ENCODE assay signal across 16 mouse cellular contexts in the genomic region with DNA sequence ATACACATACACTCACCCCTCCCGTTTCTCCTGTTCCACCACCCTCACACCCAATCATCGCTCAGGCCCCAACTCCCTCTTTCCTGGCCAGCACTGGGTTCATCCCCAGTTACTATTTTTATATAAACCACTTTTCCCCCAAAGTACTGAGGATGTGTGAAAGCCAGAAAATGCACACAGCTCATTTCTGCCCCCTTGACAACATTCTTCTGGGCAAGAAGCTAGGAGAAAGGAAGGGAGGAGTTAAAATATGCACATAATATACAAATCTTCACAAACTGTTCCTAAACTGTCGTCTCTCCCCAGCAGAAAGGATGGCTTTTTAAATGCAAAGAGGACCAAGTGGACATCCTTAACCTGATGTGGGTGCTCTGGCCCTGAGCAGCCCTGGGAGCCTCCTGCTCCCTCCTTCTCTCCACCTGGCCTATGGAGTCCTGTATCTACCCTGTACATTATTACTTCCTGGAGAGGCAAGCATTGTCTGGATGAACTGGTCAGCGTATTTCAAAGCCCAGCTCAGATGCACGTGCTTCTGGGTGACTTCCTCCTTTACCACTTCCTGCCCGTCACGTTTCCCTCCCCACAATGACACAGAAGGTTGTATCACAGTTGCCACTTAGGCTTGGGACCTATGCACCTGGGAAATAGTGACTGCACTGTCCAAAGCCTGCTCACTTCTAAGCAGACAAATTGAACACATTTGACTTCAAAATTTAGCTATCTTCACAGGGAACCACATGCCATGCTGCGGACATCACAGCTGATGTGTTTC.
DNase-seq lines count a peak whose midpoint lies in the region; ATAC-seq and TF ChIP-seq lines count a peak whose summit lies in the region.
"Had no signal": no experiment of that assay in that cellular context is flagged by ENCODE, and none has a peak within 500 bp of the region (broad histone marks: within the 10 kb centered on the region; RNA-seq: fewer than 3 reads in every experiment).

No protein-coding gene starts in this region.

- H3K4me1 ChIP-seq in thymus, adult 2 months (replicated peaks; ENCODE audit: control insufficient read depth, insufficient read depth, low read length), result peaks cover 24% of the 10 kb centered on the region
- H3K4me1 ChIP-seq in hindbrain, embryonic 14.5 days (replicated peaks; ENCODE audit: control insufficient read depth, insufficient read depth, low read length), result peaks cover 11% of the 10 kb centered on the region
- H3K4me1 ChIP-seq: liver, embryonic 13.5 days had no signal

- no peak for TF ChIP-seq CTCF in thymus, adult 2 months (IDR thresholded peaks at IDR 0.05; ENCODE audit: borderline replicate concordance, control insufficient read depth, extremely low read depth, insufficient read depth, low read length, poor library complexity)

- H3K36me3 ChIP-seq in thymus, adult 2 months (ENCODE audit: control insufficient read depth, insufficient read depth, low read length), result no peaks in the 10 kb centered on the region
- H3K36me3 ChIP-seq in hindbrain, embryonic 14.5 days (replicated peaks; ENCODE audit: control insufficient read depth, insufficient read depth), result no peaks in the 10 kb centered on the region
- H3K36me3 ChIP-seq: heart, embryonic 15.5 days; hindbrain, embryonic 13.5 days; liver, embryonic 13.5 days; midbrain, embryonic 13.5 days; neural tube, embryonic 12.5 days had no signal

- H3K27me3 ChIP-seq in thymus, adult 2 months (ENCODE audit: control insufficient read depth, insufficient read depth, low read length), result no peaks in the 10 kb centered on the region
- no peaks in the 10 kb centered on the region for H3K27me3 ChIP-seq in hindbrain, embryonic 14.5 days (ENCODE audit: control insufficient read depth, insufficient read depth, low read length)
- H3K27me3 ChIP-seq: heart, embryonic 15.5 days; hindbrain, embryonic 13.5 days; liver, embryonic 13.5 days; midbrain, embryonic 13.5 days; neural tube, embryonic 12.5 days had no signal

- H3K4me3 ChIP-seq in thymus, adult 2 months (ENCODE audit: control insufficient read depth, insufficient read depth, low read length), result no peak overlapping the region
- H3K4me3 ChIP-seq in hindbrain, embryonic 14.5 days (replicated peaks; ENCODE audit: low read length), result no peak overlapping the region
- H3K4me3 ChIP-seq: heart, embryonic 15.5 days; hindbrain, embryonic 13.5 days; liver, embryonic 13.5 days; midbrain, embryonic 13.5 days; neural tube, embryonic 12.5 days had no signal

- peak overlapping the region; percentile 39; the same call in 1 of the 2 replicates for H3K27ac ChIP-seq in thymus, adult 2 months (ENCODE audit: control insufficient read depth, insufficient read depth, low read length)
- no peak overlapping the region for H3K27ac ChIP-seq in hindbrain, embryonic 14.5 days
- H3K27ac ChIP-seq: heart, embryonic 15.5 days; hindbrain, embryonic 13.5 days; liver, embryonic 13.5 days; midbrain, embryonic 13.5 days; neural tube, embryonic 12.5 days had no signal

- 32% methylated on average over 8 of the region's 8 CpGs for whole genome bisulfite sequencing in thymus, adult 2 months
- 87% methylated on average over 8 of the region's 8 CpGs for WGBS in hindbrain, embryonic 14.5 days

- H3K9me3 ChIP-seq in hindbrain, embryonic 14.5 days (ENCODE audit: control insufficient read depth, low read length), result no peaks in the 10 kb centered on the region
- H3K9me3 ChIP-seq: heart, embryonic 15.5 days; hindbrain, embryonic 13.5 days; liver, embryonic 13.5 days; midbrain, embryonic 13.5 days; neural tube, embryonic 12.5 days had no signal

- ATAC-seq in megakaryocyte, adult 5-6 weeks (ENCODE audit: poor library complexity, severe bottlenecking), result peak; percentile 88
- no peak for ATAC-seq in hindbrain, embryonic 14.5 days (ENCODE audit: low FRiP score)
- ATAC-seq: midbrain, embryonic 13.5 days had no signal

- TF ChIP-seq POLR2A in thymus, adult 2 months (IDR thresholded peaks at IDR 0.05; ENCODE audit: control insufficient read depth, extremely low read depth, insufficient read depth, low read length, poor library complexity), result no peak

- H3K9ac ChIP-seq in hindbrain, embryonic 14.5 days, result no peak overlapping the region
- H3K9ac ChIP-seq: heart, embryonic 15.5 days; hindbrain, embryonic 13.5 days; liver, embryonic 13.5 days; midbrain, embryonic 13.5 days; neural tube, embryonic 12.5 days had no signal

- H3K4me2 ChIP-seq in hindbrain, embryonic 14.5 days (replicated peaks), result no peak overlapping the region
- H3K4me2 ChIP-seq: heart, embryonic 15.5 days; hindbrain, embryonic 13.5 days; liver, embryonic 13.5 days; midbrain, embryonic 13.5 days; neural tube, embryonic 12.5 days had no signal

- DNase-seq in heart, adult 11 months, result peak; percentile 76
- DNase-seq in heart, postnatal 4 days, result no peak
- peak; percentile 48 to 65 for DNase-seq in CD8-positive naive resting alpha-beta T cell, adult 2 months (ENCODE audit: low read depth in 2 of 2, low spot score in 2 of 2)
- peak; percentile 70 for DNase-seq in thymus, adult 2 months
- no peak for DNase-seq in hindbrain, embryonic 14.5 days (ENCODE audit: low spot score)
- no peak for DNase-seq in heart, adult 18-20 months
- DNase-seq in cerebellum, adult 11 months, result no peak
- DNase-seq: gastrocnemius, postnatal 25 days; kidney, adult 2 months; liver, embryonic 13.5 days; lung, postnatal 14 days had no signal

Comparison
In these comparisons a context has a peak if more than half of its experiments do, and no peak if none do; other contexts are left out.
1. DNase-seq: peak in heart, adult 11 months (single experiment), CD8-positive naive resting alpha-beta T cell, adult 2 months (2 of 2) and thymus, adult 2 months (single experiment); none in heart, postnatal 4 days (single experiment), hindbrain, embryonic 14.5 days (single experiment), heart, adult 18-20 months (0 of 2) and cerebellum, adult 11 months (single experiment).